In the genomic region with DNA sequence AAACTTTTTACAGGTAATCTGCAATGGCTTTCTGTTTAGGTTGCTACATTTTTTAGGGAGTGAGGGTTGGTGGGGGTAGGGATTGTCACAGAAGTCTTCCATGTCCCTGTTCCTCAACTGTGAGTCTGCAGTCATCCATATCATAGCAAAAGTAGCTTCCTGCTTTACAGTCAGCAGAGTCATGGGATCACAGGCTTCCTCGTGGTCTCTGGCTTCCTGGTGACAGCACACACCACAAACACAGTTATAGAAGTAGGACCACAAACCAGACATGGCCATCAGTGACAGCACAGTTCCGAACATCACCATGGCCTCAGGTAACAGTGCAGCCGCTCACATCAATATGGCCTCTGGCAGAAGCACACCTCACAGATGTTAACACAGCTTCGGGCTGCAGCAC, we compare ENCODE assay signal across 27 mouse cellular contexts. TPM values are rescaled to one million over a fixed set of nuclear protein-coding genes. Genes with fewer than 3 reads are reported as not detected.
DNase-seq lines count a peak whose midpoint lies in the region; ATAC-seq and TF ChIP-seq lines count a peak whose summit lies in the region.
"Had no signal": no experiment of that assay in that cellular context is flagged by ENCODE, and none has a peak within 500 bp of the region (broad histone marks: within the 10 kb centered on the region; RNA-seq: fewer than 3 reads in every experiment).

No protein-coding gene starts in this region.

- CTCF ChIA-PET in Patski (lab: Charles Lee), result interaction anchor here (1.1 to 6.9 kb wide), 4 partner anchors 11 to 59 kb away, joined by 3 to 34 read pairs (median 6); a partner anchor contains a TSS

- H3K36me3 ChIP-seq in heart, embryonic 15.5 days, result no peaks in the 10 kb centered on the region
- no peaks in the 10 kb centered on the region for H3K36me3 ChIP-seq in forebrain, postnatal 0 days (ENCODE audit: insufficient read depth)
- H3K36me3 ChIP-seq: embryonic facial prominence, embryonic 13.5 days; limb, embryonic 12.5 days had no signal

- no peaks in the 10 kb centered on the region for H3K9me3 ChIP-seq in heart, embryonic 15.5 days (replicated peaks)
- no peaks in the 10 kb centered on the region for H3K9me3 ChIP-seq in forebrain, postnatal 0 days (ENCODE audit: low read length)
- H3K9me3 ChIP-seq: embryonic facial prominence, embryonic 13.5 days; limb, embryonic 12.5 days had no signal

- peaks cover 5% of the 10 kb centered on the region; the same call in 1 of the 2 replicates for H3K4me1 ChIP-seq in heart, embryonic 15.5 days (replicated peaks)
- H3K4me1 ChIP-seq in forebrain, postnatal 0 days (ENCODE audit: insufficient read depth), result no peaks in the 10 kb centered on the region
- H3K4me1 ChIP-seq: embryonic facial prominence, embryonic 13.5 days; limb, embryonic 12.5 days had no signal

- no peak overlapping the region for H3K27ac ChIP-seq in heart, embryonic 15.5 days
- no peak overlapping the region for H3K27ac ChIP-seq in forebrain, postnatal 0 days (ENCODE audit: low read depth, low read length)
- H3K27ac ChIP-seq: embryonic facial prominence, embryonic 13.5 days; limb, embryonic 12.5 days had no signal

- POLR2A ChIA-PET in Patski (lab: Charles Lee), result no interaction called here

- in situ Hi-C loops in Patski (cut with MboI; ENCODE audit: low pct_unique_long_range_greater_than_20kb), result loop anchor here (25.0 kb wide), 1 partner anchor 1370 kb away; a partner anchor contains a TSS

- H3K4me2 ChIP-seq in heart, embryonic 15.5 days, result peak overlapping the region; percentile 33; the same call in 1 of the 2 replicates
- H3K4me2 ChIP-seq in forebrain, postnatal 0 days (ENCODE audit: low read depth), result no peak overlapping the region
- H3K4me2 ChIP-seq: embryonic facial prominence, embryonic 13.5 days; limb, embryonic 12.5 days; midbrain, embryonic 11.5 days had no signal

- no peak for DNase-seq in heart, postnatal 4 days
- no peak for DNase-seq in Patski (ENCODE audit: low read depth, low spot score)
- DNase-seq in forebrain, postnatal 0 days, result no peak
- DNase-seq in urinary bladder, adult 2 months (ENCODE audit: low spot score), result no peak
- DNase-seq: adrenal gland, adult 8-10 months; cerebellum, adult 11 months; cerebellum, postnatal 10 days; gastrocnemius, postnatal 14 days; heart, postnatal 36 days; kidney, postnatal 36 days; layer of hippocampus, adult 9-11 months; lung, postnatal 10 days; thymus, adult 2 months had no signal

- H3K9ac ChIP-seq in heart, embryonic 15.5 days, result no peak overlapping the region
- no peak overlapping the region for H3K9ac ChIP-seq in forebrain, postnatal 0 days
- H3K9ac ChIP-seq: embryonic facial prominence, embryonic 13.5 days; limb, embryonic 12.5 days had no signal

- no peaks in the 10 kb centered on the region for H3K27me3 ChIP-seq in heart, embryonic 15.5 days
- H3K27me3 ChIP-seq in Patski, result peaks cover 9% of the 10 kb centered on the region
- no peaks in the 10 kb centered on the region for H3K27me3 ChIP-seq in forebrain, postnatal 0 days (ENCODE audit: insufficient read depth, low read length)
- H3K27me3 ChIP-seq: embryonic facial prominence, embryonic 13.5 days; limb, embryonic 12.5 days had no signal

- no peak for TF ChIP-seq CTCF in Patski (IDR thresholded peaks at IDR 0.05)
- TF ChIP-seq CTCF in forebrain, postnatal 0 days (IDR thresholded peaks at IDR 0.05; ENCODE audit: low read depth), result no peak

- no peak for ATAC-seq in heart, embryonic 15.5 days (replicated peaks; ENCODE audit: insufficient number of reproducible peaks, insufficient read depth, low FRiP score, low read depth)
- ATAC-seq in Patski, result peak; percentile 31
- ATAC-seq in common myeloid progenitor, adult 5-6 weeks (replicated peaks; ENCODE audit: low read depth, poor library complexity, severe bottlenecking), result peak; percentile 89
- peak; percentile 76 for ATAC-seq in megakaryocyte progenitor cell, adult 5-6 weeks (replicated peaks; ENCODE audit: poor library complexity)
- no peak for ATAC-seq in forebrain, postnatal 0 days
- ATAC-seq: forebrain, embryonic 14.5 days; hindbrain, embryonic 16.5 days; intestine, embryonic 16.5 days had no signal

- H3K4me3 ChIP-seq in heart, embryonic 15.5 days, result no peak overlapping the region
- no peak overlapping the region for H3K4me3 ChIP-seq in forebrain, postnatal 0 days (ENCODE audit: low read depth, low read length)
- H3K4me3 ChIP-seq: embryonic facial prominence, embryonic 13.5 days; limb, embryonic 12.5 days had no signal

- 57% methylated on average over 4 of the region's 4 CpGs for WGBS in heart, embryonic 15.5 days
- WGBS in forebrain, postnatal 0 days, result 83% methylated on average over 4 of the region's 4 CpGs

RNA-seq across cellular contexts. Expression of a gene that starts 14.9 kb away (rescaled TPM):
- polyA plus RNA-seq in heart, embryonic 15.5 days (2015; fragmentation: Nextera tagmentation; extraction: Ambion mirVana), result not detected in 2 replicates
- not detected for total RNA-seq in heart, postnatal 4 days (2021)
- not detected for polyA plus RNA-seq in Patski (2021)
- total RNA-seq in common myeloid progenitor, adult 5-6 weeks (2017), result not detected in 2 replicates
- total RNA-seq in megakaryocyte progenitor cell, adult 5-6 weeks (2015), result not detected in 2 replicates
- total RNA-seq in megakaryocyte progenitor cell, adult 5-6 weeks (2017), result not detected in 2 replicates
- total RNA-seq in forebrain, postnatal 0 days (2014; rRNA removed), result not detected in 2 replicates
- 0.04 TPM in 1 of 2 replicates, not detected in the other for polyA plus RNA-seq in forebrain, postnatal 0 days (2015; fragmentation: Nextera tagmentation; extraction: Ambion mirVana)
- not detected in 2 replicates for polyA plus RNA-seq in urinary bladder, adult 2 months (2012; rRNA removed)
- total RNA-seq: adrenal gland, adult 8-10 months; gastrocnemius, postnatal 14 days; heart, postnatal 36 days had no signal
- polyA plus RNA-seq: brain, embryonic 14.5 days; embryonic facial prominence, embryonic 13.5 days; forebrain, embryonic 14.5 days; hindbrain, embryonic 16.5 days; intestine, embryonic 16.5 days; kidney, embryonic 14.5 days; limb, embryonic 12.5 days; liver, embryonic 16.5 days; midbrain, embryonic 11.5 days; neural tube, embryonic 11.5 days had no signal

RNA-seq across cellular contexts. Expression of a gene that starts 18.0 kb away (rescaled TPM):
- polyA plus RNA-seq in heart, embryonic 15.5 days (2015; fragmentation: Nextera tagmentation; extraction: Ambion mirVana), result 0.54 and 0.72 TPM in 2 replicates
- 1 to 10 TPM; 4.5 to 5.7 TPM for total RNA-seq in heart, postnatal 4 days (2021)
- polyA plus RNA-seq in Patski (2021), result 0.19 TPM
- 27.4 and 39.1 TPM in 2 replicates for total RNA-seq in common myeloid progenitor, adult 5-6 weeks (2017)
- total RNA-seq in megakaryocyte progenitor cell, adult 5-6 weeks (2015), result 74.6 and 105 TPM in 2 replicates
- total RNA-seq in megakaryocyte progenitor cell, adult 5-6 weeks (2017), result 41.8 and 52.4 TPM in 2 replicates
- 3.2 and 3.5 TPM in 2 replicates for total RNA-seq in forebrain, postnatal 0 days (2014; rRNA removed)
- 0.63 and 1.1 TPM in 2 replicates for polyA plus RNA-seq in forebrain, postnatal 0 days (2015; fragmentation: Nextera tagmentation; extraction: Ambion mirVana)
- polyA plus RNA-seq in urinary bladder, adult 2 months (2012; rRNA removed), result 11.6 and 15.2 TPM in 2 replicates

RNA-seq across cellular contexts. Expression of a gene that starts 25.3 kb away (rescaled TPM):
- not detected in 2 replicates for polyA plus RNA-seq in heart, embryonic 15.5 days (2015; fragmentation: Nextera tagmentation; extraction: Ambion mirVana)
- not detected for total RNA-seq in heart, postnatal 4 days (2021)
- polyA plus RNA-seq in Patski (2021), result not detected
- not detected in 2 replicates for total RNA-seq in common myeloid progenitor, adult 5-6 weeks (2017)
- not detected in 2 replicates for total RNA-seq in megakaryocyte progenitor cell, adult 5-6 weeks (2015)
- not detected in 2 replicates for total RNA-seq in megakaryocyte progenitor cell, adult 5-6 weeks (2017)
- not detected in 2 replicates for total RNA-seq in forebrain, postnatal 0 days (2014; rRNA removed)
- not detected in 2 replicates for polyA plus RNA-seq in forebrain, postnatal 0 days (2015; fragmentation: Nextera tagmentation; extraction: Ambion mirVana)
- not detected in 2 replicates for polyA plus RNA-seq in urinary bladder, adult 2 months (2012; rRNA removed)
- total RNA-seq: adrenal gland, adult 8-10 months; gastrocnemius, postnatal 14 days; heart, postnatal 36 days; left cerebral cortex, adult 8-10 months had no signal
- polyA plus RNA-seq: brain, embryonic 14.5 days; embryonic facial prominence, embryonic 13.5 days; forebrain, embryonic 14.5 days; hindbrain, embryonic 16.5 days; intestine, embryonic 16.5 days; kidney, embryonic 14.5 days; limb, embryonic 12.5 days; liver, embryonic 16.5 days; midbrain, embryonic 11.5 days; neural tube, embryonic 11.5 days; thymus, adult 2 months had no signal

RNA-seq across cellular contexts. Expression of a gene that starts 55.5 kb away (rescaled TPM):
- not detected in 2 replicates for polyA plus RNA-seq in heart, embryonic 15.5 days (2015; fragmentation: Nextera tagmentation; extraction: Ambion mirVana)
- total RNA-seq in heart, postnatal 4 days (2021), result not detected
- not detected for polyA plus RNA-seq in Patski (2021)
- not detected in 2 replicates for total RNA-seq in common myeloid progenitor, adult 5-6 weeks (2017)
- not detected in 2 replicates for total RNA-seq in megakaryocyte progenitor cell, adult 5-6 weeks (2015)
- total RNA-seq in megakaryocyte progenitor cell, adult 5-6 weeks (2017), result not detected in 2 replicates
- not detected in 2 replicates for total RNA-seq in forebrain, postnatal 0 days (2014; rRNA removed)
- polyA plus RNA-seq in forebrain, postnatal 0 days (2015; fragmentation: Nextera tagmentation; extraction: Ambion mirVana), result not detected in 2 replicates
- polyA plus RNA-seq in urinary bladder, adult 2 months (2012; rRNA removed), result not detected in 2 replicates
- total RNA-seq: adrenal gland, adult 8-10 months; gastrocnemius, postnatal 14 days; heart, postnatal 36 days; left cerebral cortex, adult 8-10 months had no signal
- polyA plus RNA-seq: brain, embryonic 14.5 days; embryonic facial prominence, embryonic 13.5 days; forebrain, embryonic 14.5 days; hindbrain, embryonic 16.5 days; intestine, embryonic 16.5 days; kidney, embryonic 14.5 days; limb, embryonic 12.5 days; liver, embryonic 16.5 days; midbrain, embryonic 11.5 days; neural tube, embryonic 11.5 days; thymus, adult 2 months had no signal

RNA-seq across cellular contexts. Expression of a gene that starts 58.7 kb away (rescaled TPM):
- polyA plus RNA-seq in heart, embryonic 15.5 days (2015; fragmentation: Nextera tagmentation; extraction: Ambion mirVana), result 2.5 and 4.5 TPM in 2 replicates
- total RNA-seq in heart, postnatal 4 days (2021), result 1 to 10 TPM; 7.7 to 8.9 TPM
- 36.4 TPM for polyA plus RNA-seq in Patski (2021)
- total RNA-seq in common myeloid progenitor, adult 5-6 weeks (2017), result 11.4 and 14.4 TPM in 2 replicates
- total RNA-seq in megakaryocyte progenitor cell, adult 5-6 weeks (2015), result 41.4 and 46.5 TPM in 2 replicates
- total RNA-seq in megakaryocyte progenitor cell, adult 5-6 weeks (2017), result 38.9 and 39.0 TPM in 2 replicates
- 43.2 and 48.8 TPM in 2 replicates for total RNA-seq in forebrain, postnatal 0 days (2014; rRNA removed)
- polyA plus RNA-seq in forebrain, postnatal 0 days (2015; fragmentation: Nextera tagmentation; extraction: Ambion mirVana), result 20.6 and 21.2 TPM in 2 replicates
- polyA plus RNA-seq in urinary bladder, adult 2 months (2012; rRNA removed), result 12.6 and 16.8 TPM in 2 replicates

Comparison
In these comparisons a context has a peak if more than half of its experiments do, and no peak if none do; other contexts are left out.
1. ATAC-seq: peak in Patski (single experiment), common myeloid progenitor, adult 5-6 weeks (single experiment) and megakaryocyte progenitor cell, adult 5-6 weeks (single experiment); none in heart, embryonic 15.5 days (single experiment) and forebrain, postnatal 0 days (single experiment).